Mouse (Mus musculus): Measurements from ENCODE around the gene Tctn1.
A peak's percentile ranks its signal among the peaks of the same experiment; 100 is the strongest.

Tctn1 gene

GRCm38 (mm10) chr5:122285767-122286150 lies 21.5 kb upstream of the Tctn1 start:
- no peak for DNase-seq (ENCODE audit: low spot score)

GRCm38 (mm10) chr5:122285029-122285766 lies 20.9 kb upstream of the Tctn1 start:
- peak; percentile 43 for DNase-seq (ENCODE audit: low spot score)

GRCm38 (mm10) chr5:122284183-122285028 lies 20.1 kb upstream of the Tctn1 start, which contains the start of gene Pptc7:
Pptc7 (plus strand) TSS chr5:122284365.
- peak; percentile 87 for DNase-seq (ENCODE audit: low spot score)

GRCm38 (mm10) chr5:122283828-122284182 lies 19.5 kb upstream of the Tctn1 start:
- no peak for DNase-seq (ENCODE audit: low spot score)

- DNase-seq (ENCODE audit: low spot score) = peak; percentile 45
These were observed 16.7 kb upstream of the Tctn1 start for GRCm38 (mm10) chr5:122280827-122281462.

- no peak for DNase-seq (ENCODE audit: low spot score)
These were observed 16.2 kb upstream of the Tctn1 start for GRCm38 (mm10) chr5:122280422-122280826.

GRCm38 (mm10) chr5:122279799-122280421 lies 15.7 kb upstream of the Tctn1 start:
- no peak for DNase-seq (ENCODE audit: low spot score)

- DNase-seq (ENCODE audit: low spot score) = no peak
These were observed 14.7 kb upstream of the Tctn1 start for GRCm38 (mm10) chr5:122278946-122279345.

- DNase-seq (ENCODE audit: low spot score) = no peak
These were observed 10.5 kb upstream of the Tctn1 start for GRCm38 (mm10) chr5:122274785-122275184.

- DNase-seq (ENCODE audit: low spot score) = no peak
These were observed 8.6 kb upstream of the Tctn1 start for GRCm38 (mm10) chr5:122272821-122273220.

- no peak for DNase-seq (ENCODE audit: low spot score)
These were observed 4.8 kb upstream of the Tctn1 start for GRCm38 (mm10) chr5:122268858-122269604.

GRCm38 (mm10) chr5:122267899-122268298 lies 3.6 kb upstream of the Tctn1 start:
- peak; percentile 63 for DNase-seq (ENCODE audit: low spot score)

- no peak for DNase-seq (ENCODE audit: low spot score)
These were observed 2.9 kb upstream of the Tctn1 start for GRCm38 (mm10) chr5:122267136-122267535.

- no peak for DNase-seq (ENCODE audit: low spot score)
These were observed 1.7 kb upstream of the Tctn1 start for GRCm38 (mm10) chr5:122265942-122266341.

GRCm38 (mm10) chr5:122265187-122265586 lies 927 bp upstream of the Tctn1 start:
- no peak for DNase-seq (ENCODE audit: low spot score)

- DNase-seq (ENCODE audit: low spot score) = no peak
These were observed 2.2 kb downstream of the Tctn1 start for GRCm38 (mm10) chr5:122262104-122262503.

GRCm38 (mm10) chr5:122258027-122258741 lies 6.1 kb downstream of the Tctn1 start:
- no peak for DNase-seq (ENCODE audit: low spot score)

- DNase-seq (ENCODE audit: low spot score) = no peak
These were observed 12.2 kb downstream of the Tctn1 start for GRCm38 (mm10) chr5:122251895-122252606.

- DNase-seq (ENCODE audit: low spot score) = no peak
These were observed 15.0 kb downstream of the Tctn1 start for GRCm38 (mm10) chr5:122249281-122249680.

GRCm38 (mm10) chr5:122247934-122248333 lies 16.3 kb downstream of the Tctn1 start:
- DNase-seq (ENCODE audit: low spot score) = no peak
